Mouse (Mus musculus): ENCODE measurements around the gene Wnk1.

- no peak for TF ChIP-seq FLI1 (IDR thresholded peaks at IDR 0.05; ENCODE audit: low read length)
- TF ChIP-seq GATA1 (IDR thresholded peaks at IDR 0.05; ENCODE audit: borderline replicate concordance, low read length): no peak
These were observed 671 bp downstream of the Wnk1 start for GRCm38 (mm10) chr6:120037636-120038365.
